In genomic region chr5:33655251-33655840, GRCm38 (mm10) we compare ENCODE assay signal across 14 mouse cellular contexts. TPM values are rescaled to one million over a fixed set of nuclear protein-coding genes. Genes with fewer than 3 reads are reported as not detected.
DNase-seq lines count a peak whose midpoint lies in the region; ATAC-seq and TF ChIP-seq lines count a peak whose summit lies in the region.
"Had no signal": no experiment of that assay in that cellular context is flagged by ENCODE, and none has a peak within 500 bp of the region (broad histone marks: within the 10 kb centered on the region; RNA-seq: fewer than 3 reads in every experiment).

No protein-coding gene starts in this region.

- H3K9me3 ChIP-seq in erythroblast, embryonic 14.5 days (ENCODE audit: control insufficient read depth, low read length) = no peaks in the 10 kb centered on the region
- no peaks in the 10 kb centered on the region for H3K9me3 ChIP-seq in intestine, embryonic 15.5 days
- H3K9me3 ChIP-seq in intestine, postnatal 0 days (ENCODE audit: control insufficient read depth) = no peaks in the 10 kb centered on the region
- no peaks in the 10 kb centered on the region for H3K9me3 ChIP-seq in neural tube, embryonic 13.5 days
- H3K9me3 ChIP-seq in liver, embryonic 14.5 days (ENCODE audit: control insufficient read depth, low read length) = no peaks in the 10 kb centered on the region
- H3K9me3 ChIP-seq: limb, embryonic 12.5 days; midbrain, embryonic 15.5 days; neural tube, embryonic 12.5 days had no signal

- peak overlapping the region; percentile 87 for H3K4me3 ChIP-seq in erythroblast, embryonic 14.5 days (replicated peaks)
- no peak overlapping the region for H3K4me3 ChIP-seq in intestine, embryonic 15.5 days (replicated peaks)
- no peak overlapping the region for H3K4me3 ChIP-seq in intestine, postnatal 0 days (ENCODE audit: low read depth, low read length)
- no peak overlapping the region for H3K4me3 ChIP-seq in neural tube, embryonic 13.5 days
- H3K4me3 ChIP-seq in liver, embryonic 14.5 days (ENCODE audit: insufficient read depth in 1 of 2, low read depth in 2 of 2, low read length in 2 of 2) = no peak overlapping the region
- H3K4me3 ChIP-seq: limb, embryonic 12.5 days; midbrain, embryonic 15.5 days; neural tube, embryonic 12.5 days had no signal

- no peak overlapping the region for H3K4me2 ChIP-seq in intestine, embryonic 15.5 days (replicated peaks)
- H3K4me2 ChIP-seq in intestine, postnatal 0 days (replicated peaks; ENCODE audit: low read depth) = no peak overlapping the region
- H3K4me2 ChIP-seq in neural tube, embryonic 13.5 days = no peak overlapping the region
- peak overlapping the region; percentile 81 for H3K4me2 ChIP-seq in liver, embryonic 14.5 days (ENCODE audit: low read depth)
- H3K4me2 ChIP-seq: midbrain, embryonic 15.5 days; neural tube, embryonic 12.5 days had no signal

- no peak for ATAC-seq in erythroblast, adult 5-6 weeks (replicated peaks; ENCODE audit: low FRiP score, poor library complexity, severe bottlenecking)
- ATAC-seq in intestine, embryonic 15.5 days = no peak
- no peak for ATAC-seq in intestine, postnatal 0 days
- ATAC-seq in neural tube, embryonic 13.5 days (ENCODE audit: low read depth) = no peak
- no peak for ATAC-seq in liver, embryonic 14.5 days (ENCODE audit: insufficient read depth)
- ATAC-seq in activated CD4-positive, CD25-positive, alpha-beta regulatory T cell, adult 4 months = no peak
- ATAC-seq: midbrain, embryonic 15.5 days had no signal

- no peak for TF ChIP-seq CTCF in intestine, postnatal 0 days (IDR thresholded peaks at IDR 0.05; ENCODE audit: low read depth)
- TF ChIP-seq CTCF in liver, embryonic 14.5 days (IDR thresholded peaks at IDR 0.05; ENCODE audit: low read depth) = no peak

- TF ChIP-seq EP300 in liver, embryonic 14.5 days (IDR thresholded peaks at IDR 0.05; ENCODE audit: low read depth) = no peak

- H3K27ac ChIP-seq in intestine, embryonic 15.5 days = no peak overlapping the region
- no peak overlapping the region for H3K27ac ChIP-seq in intestine, postnatal 0 days (ENCODE audit: low read depth, low read length)
- no peak overlapping the region for H3K27ac ChIP-seq in neural tube, embryonic 13.5 days (replicated peaks)
- no peak overlapping the region for H3K27ac ChIP-seq in liver, embryonic 14.5 days
- H3K27ac ChIP-seq: limb, embryonic 12.5 days; midbrain, embryonic 15.5 days; neural tube, embryonic 12.5 days had no signal

- no peaks in the 10 kb centered on the region for H3K27me3 ChIP-seq in erythroblast, embryonic 14.5 days (ENCODE audit: control insufficient read depth)
- H3K27me3 ChIP-seq in intestine, embryonic 15.5 days (replicated peaks) = no peaks in the 10 kb centered on the region
- no peaks in the 10 kb centered on the region for H3K27me3 ChIP-seq in intestine, postnatal 0 days (replicated peaks; ENCODE audit: control insufficient read depth, insufficient read depth, low read length)
- no peaks in the 10 kb centered on the region for H3K27me3 ChIP-seq in neural tube, embryonic 13.5 days
- H3K27me3 ChIP-seq in liver, embryonic 14.5 days (ENCODE audit: control insufficient read depth, insufficient read depth, low read length) = no peaks in the 10 kb centered on the region
- H3K27me3 ChIP-seq: limb, embryonic 12.5 days; midbrain, embryonic 15.5 days; neural tube, embryonic 12.5 days had no signal

- H3K9ac ChIP-seq in intestine, embryonic 15.5 days = peak overlapping the region; percentile 38; the same call in 1 of the 2 replicates
- no peak overlapping the region for H3K9ac ChIP-seq in intestine, postnatal 0 days (ENCODE audit: low read depth, low read length)
- H3K9ac ChIP-seq in neural tube, embryonic 13.5 days = peak overlapping the region; percentile 28; the same call in 1 of the 2 replicates
- H3K9ac ChIP-seq in liver, embryonic 14.5 days (replicated peaks) = no peak overlapping the region
- H3K9ac ChIP-seq: limb, embryonic 12.5 days; midbrain, embryonic 15.5 days; neural tube, embryonic 12.5 days had no signal

- H3K36me3 ChIP-seq in erythroblast, embryonic 14.5 days (ENCODE audit: control insufficient read depth) = peaks cover 69% of the 10 kb centered on the region
- H3K36me3 ChIP-seq in intestine, embryonic 15.5 days = peaks cover 5% of the 10 kb centered on the region; the same call in 1 of the 2 replicates
- peaks cover 16% of the 10 kb centered on the region; the same call in 1 of the 2 replicates for H3K36me3 ChIP-seq in intestine, postnatal 0 days (ENCODE audit: control insufficient read depth, insufficient read depth)
- peaks cover 22% of the 10 kb centered on the region for H3K36me3 ChIP-seq in neural tube, embryonic 13.5 days
- H3K36me3 ChIP-seq in liver, embryonic 14.5 days (replicated peaks; ENCODE audit: control insufficient read depth, insufficient read depth, low read depth) = peaks cover 28% of the 10 kb centered on the region
- H3K36me3 ChIP-seq: midbrain, embryonic 15.5 days had no signal

- H3K4me1 ChIP-seq in erythroblast, embryonic 14.5 days (ENCODE audit: control insufficient read depth) = peaks cover 71% of the 10 kb centered on the region
- H3K4me1 ChIP-seq in intestine, embryonic 15.5 days (replicated peaks) = peaks cover 28% of the 10 kb centered on the region
- H3K4me1 ChIP-seq in intestine, postnatal 0 days (replicated peaks; ENCODE audit: control insufficient read depth, insufficient read depth, low read length) = 0 out of 2 replicates have a peak, but pooled peaks cover 8% of the 10 kb centered on the region
- peaks cover 50% of the 10 kb centered on the region for H3K4me1 ChIP-seq in neural tube, embryonic 13.5 days (replicated peaks)
- peaks cover 21 to 30% of the 10 kb centered on the region in 2 experiments for H3K4me1 ChIP-seq in liver, embryonic 14.5 days (replicated peaks; ENCODE audit: control insufficient read depth in 2 of 2, insufficient read depth in 2 of 2, low read length in 1 of 2)

- DNase-seq in neural tube, embryonic 10.5 days (ENCODE audit: extremely low spot score, low spot score) = no peak
- no peak for DNase-seq in liver, embryonic 14.5 days (ENCODE audit: low read depth in 3 of 3, low spot score in 3 of 3)
- DNase-seq: adrenal gland, postnatal 25 days; kidney, postnatal 25 days had no signal

- WGBS in intestine, embryonic 15.5 days = 92% methylated on average over 10 of the region's 10 CpGs
- WGBS in intestine, postnatal 0 days = 93% methylated on average over 10 of the region's 10 CpGs
- WGBS in neural tube, embryonic 13.5 days = 91% methylated on average over 10 of the region's 10 CpGs
- WGBS in liver, embryonic 14.5 days (ENCODE audit: insufficient replicate concordance) = 89% methylated on average over 10 of the region's 10 CpGs

RNA-seq across cellular contexts. Expression of gene Tacc3, which starts 2.6 kb away (rescaled TPM):
- 9.4 and 11.6 TPM in 2 replicates for polyA plus RNA-seq in erythroblast, embryonic 14.5 days (2012)
- 58.2 and 84.0 TPM in 2 replicates for total RNA-seq in erythroblast, adult 5-6 weeks (2015; ENCODE audit: low replicate concordance)
- total RNA-seq in erythroblast, adult 5-6 weeks (2017; ENCODE audit: low replicate concordance) = 72.4 and 139 TPM in 2 replicates
- polyA plus RNA-seq in intestine, embryonic 15.5 days (2015; fragmentation: Nextera tagmentation; extraction: Ambion mirVana) = 148 and 172 TPM in 2 replicates
- 37.3 and 39.3 TPM in 2 replicates for polyA plus RNA-seq in intestine, postnatal 0 days (2015; fragmentation: Nextera tagmentation; extraction: Ambion mirVana)
- polyA plus RNA-seq in neural tube, embryonic 13.5 days (2015; fragmentation: Nextera tagmentation; extraction: Ambion mirVana) = 40.7 and 46.3 TPM in 2 replicates
- polyA plus RNA-seq in liver, embryonic 14.5 days (2012; rRNA removed) = 50.4 and 69.1 TPM in 2 replicates
- 138 and 152 TPM in 2 replicates for polyA plus RNA-seq in liver, embryonic 14.5 days (2014; fragmentation: Nextera tagmentation; extraction: Ambion mirVana)
- polyA plus RNA-seq in activated CD4-positive, CD25-positive, alpha-beta regulatory T cell, adult 4 months (2017; shearing (Covaris generic)) = 10 to 100 TPM; 51.6 to 56.2 TPM

RNA-seq across cellular contexts. Expression of gene Tmem129, which starts 2.9 kb away (rescaled TPM):
- polyA plus RNA-seq in erythroblast, embryonic 14.5 days (2012) = 1.2 and 2.2 TPM in 2 replicates
- 10.0 and 12.3 TPM in 2 replicates for total RNA-seq in erythroblast, adult 5-6 weeks (2015; ENCODE audit: low replicate concordance)
- total RNA-seq in erythroblast, adult 5-6 weeks (2017; ENCODE audit: low replicate concordance) = 10.1 and 14.2 TPM in 2 replicates
- 31.8 and 33.1 TPM in 2 replicates for polyA plus RNA-seq in intestine, embryonic 15.5 days (2015; fragmentation: Nextera tagmentation; extraction: Ambion mirVana)
- 18.5 and 18.8 TPM in 2 replicates for polyA plus RNA-seq in intestine, postnatal 0 days (2015; fragmentation: Nextera tagmentation; extraction: Ambion mirVana)
- polyA plus RNA-seq in neural tube, embryonic 13.5 days (2015; fragmentation: Nextera tagmentation; extraction: Ambion mirVana) = 24.7 and 27.6 TPM in 2 replicates
- polyA plus RNA-seq in liver, embryonic 14.5 days (2012; rRNA removed) = 17.4 and 17.7 TPM in 2 replicates
- 19.4 and 22.1 TPM in 2 replicates for polyA plus RNA-seq in liver, embryonic 14.5 days (2014; fragmentation: Nextera tagmentation; extraction: Ambion mirVana)
- 10 to 100 TPM; 26.9 to 27.1 TPM for polyA plus RNA-seq in activated CD4-positive, CD25-positive, alpha-beta regulatory T cell, adult 4 months (2017; shearing (Covaris generic))

RNA-seq across cellular contexts. Expression of gene Slbp, which starts 3.0 kb away (rescaled TPM):
- polyA plus RNA-seq in erythroblast, embryonic 14.5 days (2012) = 70.9 and 94.3 TPM in 2 replicates
- 123 and 133 TPM in 2 replicates for total RNA-seq in erythroblast, adult 5-6 weeks (2015; ENCODE audit: low replicate concordance)
- 192 and 271 TPM in 2 replicates for total RNA-seq in erythroblast, adult 5-6 weeks (2017; ENCODE audit: low replicate concordance)
- polyA plus RNA-seq in intestine, embryonic 15.5 days (2015; fragmentation: Nextera tagmentation; extraction: Ambion mirVana) = 196 and 228 TPM in 2 replicates
- polyA plus RNA-seq in intestine, postnatal 0 days (2015; fragmentation: Nextera tagmentation; extraction: Ambion mirVana) = 91.4 and 92.9 TPM in 2 replicates
- polyA plus RNA-seq in neural tube, embryonic 13.5 days (2015; fragmentation: Nextera tagmentation; extraction: Ambion mirVana) = 113 and 132 TPM in 2 replicates
- 97.1 and 155 TPM in 2 replicates for polyA plus RNA-seq in liver, embryonic 14.5 days (2012; rRNA removed)
- polyA plus RNA-seq in liver, embryonic 14.5 days (2014; fragmentation: Nextera tagmentation; extraction: Ambion mirVana) = 290 and 309 TPM in 2 replicates
- polyA plus RNA-seq in activated CD4-positive, CD25-positive, alpha-beta regulatory T cell, adult 4 months (2017; shearing (Covaris generic)) = 100 to 1,000 TPM; 182 to 187 TPM

RNA-seq across cellular contexts. Expression of gene Gm9903, which starts 25.6 kb away (rescaled TPM):
- polyA plus RNA-seq in erythroblast, embryonic 14.5 days (2012) = not detected in 2 replicates
- not detected in 2 replicates for total RNA-seq in erythroblast, adult 5-6 weeks (2015; ENCODE audit: low replicate concordance)
- not detected in 2 replicates for total RNA-seq in erythroblast, adult 5-6 weeks (2017; ENCODE audit: low replicate concordance)
- 0.26 and 0.30 TPM in 2 replicates for polyA plus RNA-seq in intestine, embryonic 15.5 days (2015; fragmentation: Nextera tagmentation; extraction: Ambion mirVana)
- 0.42 and 0.52 TPM in 2 replicates for polyA plus RNA-seq in intestine, postnatal 0 days (2015; fragmentation: Nextera tagmentation; extraction: Ambion mirVana)
- 0.71 and 0.95 TPM in 2 replicates for polyA plus RNA-seq in neural tube, embryonic 13.5 days (2015; fragmentation: Nextera tagmentation; extraction: Ambion mirVana)
- 0.06 and 0.18 TPM in 2 replicates for polyA plus RNA-seq in liver, embryonic 14.5 days (2012; rRNA removed)
- not detected in 2 replicates for polyA plus RNA-seq in liver, embryonic 14.5 days (2014; fragmentation: Nextera tagmentation; extraction: Ambion mirVana)
- polyA plus RNA-seq in activated CD4-positive, CD25-positive, alpha-beta regulatory T cell, adult 4 months (2017; shearing (Covaris generic)) = under 1 TPM; 0.62 to 0.64 TPM
- total RNA-seq: common myeloid progenitor, adult 5-6 weeks had no signal

RNA-seq across cellular contexts. Expression of gene Fam53a, which starts 25.9 kb away (rescaled TPM):
- polyA plus RNA-seq in erythroblast, embryonic 14.5 days (2012) = 5.3 and 5.7 TPM in 2 replicates
- 3.3 and 6.1 TPM in 2 replicates for total RNA-seq in erythroblast, adult 5-6 weeks (2015; ENCODE audit: low replicate concordance)
- 2.5 and 3.3 TPM in 2 replicates for total RNA-seq in erythroblast, adult 5-6 weeks (2017; ENCODE audit: low replicate concordance)
- 51.7 and 52.7 TPM in 2 replicates for polyA plus RNA-seq in intestine, embryonic 15.5 days (2015; fragmentation: Nextera tagmentation; extraction: Ambion mirVana)
- 39.4 and 42.1 TPM in 2 replicates for polyA plus RNA-seq in intestine, postnatal 0 days (2015; fragmentation: Nextera tagmentation; extraction: Ambion mirVana)
- polyA plus RNA-seq in neural tube, embryonic 13.5 days (2015; fragmentation: Nextera tagmentation; extraction: Ambion mirVana) = 28.8 and 31.4 TPM in 2 replicates
- 7.3 and 7.9 TPM in 2 replicates for polyA plus RNA-seq in liver, embryonic 14.5 days (2012; rRNA removed)
- polyA plus RNA-seq in liver, embryonic 14.5 days (2014; fragmentation: Nextera tagmentation; extraction: Ambion mirVana) = 17.9 and 21.9 TPM in 2 replicates
- 10 to 100 TPM; 23.2 to 28.0 TPM for polyA plus RNA-seq in activated CD4-positive, CD25-positive, alpha-beta regulatory T cell, adult 4 months (2017; shearing (Covaris generic))

Comparison
In these comparisons a context has a peak if more than half of its experiments do, and no peak if none do; other contexts are left out.
1. H3K9ac ChIP-seq: peak in intestine, embryonic 15.5 days (single experiment) and neural tube, embryonic 13.5 days (single experiment); none in intestine, postnatal 0 days (single experiment) and liver, embryonic 14.5 days (single experiment).